Mouse (Mus musculus) testis, postnatal 10 days (tissue): ENCODE measurements around the gene Oas1g.
"Not testable (repeated sequence)": the region's sequence is repeated elsewhere in the genome, so short reads cannot be mapped to it uniquely, and the experiment has no call there.

Source experiments
- DNase-seq: peaks from one replicate; pipeline ENCODE4 v3.0.0; 2021; ENCODE audit warnings: low spot score

Gene Oas1g

DNA sequence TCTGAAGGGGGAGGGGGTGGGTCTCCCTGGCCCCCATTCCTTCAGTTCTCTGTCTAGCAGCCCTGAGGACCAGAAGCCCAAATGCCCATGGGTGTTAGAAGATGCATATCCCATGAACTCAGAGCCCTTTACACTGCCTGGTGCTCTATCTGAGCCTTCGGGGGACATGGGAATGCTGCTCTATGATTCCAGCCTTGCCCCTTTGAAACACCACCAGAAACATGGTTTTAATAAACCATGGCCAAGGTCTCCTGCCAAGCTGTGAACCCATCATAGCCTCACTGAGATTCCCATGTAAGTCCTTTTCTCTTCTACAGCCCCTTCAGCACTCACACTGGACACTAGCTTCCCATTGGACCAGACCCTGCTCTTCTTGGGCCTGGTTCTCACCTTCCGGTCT lies 2.6 kb upstream of the Oas1g start:
- DNase-seq, result no peak

DNA sequence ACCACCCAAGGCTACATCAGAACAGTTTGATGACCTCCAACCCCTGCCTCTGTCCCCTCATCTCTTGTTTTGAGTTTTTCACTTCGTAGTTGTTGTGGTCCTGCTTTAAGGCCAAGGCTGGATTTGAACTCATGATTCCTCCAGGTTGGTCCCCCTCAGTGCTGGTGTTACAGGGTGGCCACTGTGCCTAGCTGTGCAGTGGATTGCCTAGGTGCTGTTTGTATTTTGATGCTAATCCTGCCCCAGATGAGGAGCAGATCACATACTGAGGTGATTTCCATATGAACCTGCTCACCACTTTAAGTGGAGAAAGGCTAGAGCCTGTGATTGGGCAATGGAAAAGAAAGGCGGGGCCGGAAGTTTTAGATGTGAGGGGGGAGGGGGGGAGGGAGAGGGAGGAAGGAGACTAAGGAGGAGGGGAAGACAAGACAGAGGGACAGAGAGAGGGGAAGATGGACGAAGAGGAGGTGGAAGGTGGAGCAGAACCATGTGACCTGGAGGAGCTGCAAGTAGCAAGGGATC lies 942 bp upstream of the Oas1g start:
- not testable (repeated sequence) for DNase-seq

DNA sequence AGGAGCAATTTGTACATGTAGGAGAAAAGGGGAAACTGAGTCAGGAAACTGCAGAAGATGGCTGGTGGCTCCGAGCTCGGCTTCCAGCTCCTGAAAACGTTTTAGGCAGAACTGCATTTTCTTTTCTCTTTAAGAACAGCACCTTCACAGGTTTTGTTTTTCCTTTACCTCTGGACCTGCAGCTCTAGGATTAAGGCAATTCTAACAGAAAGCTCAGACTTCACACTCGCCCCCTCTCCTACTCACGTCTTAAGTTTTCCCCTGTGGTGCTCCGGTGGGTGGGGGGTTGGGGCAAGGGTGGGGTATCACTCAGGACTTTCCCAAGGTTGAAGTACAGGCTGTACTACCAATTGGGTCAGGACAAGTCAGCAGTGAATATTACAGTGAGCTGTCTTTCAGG lies 418 bp upstream of the Oas1g start:
- no peak for DNase-seq

DNA sequence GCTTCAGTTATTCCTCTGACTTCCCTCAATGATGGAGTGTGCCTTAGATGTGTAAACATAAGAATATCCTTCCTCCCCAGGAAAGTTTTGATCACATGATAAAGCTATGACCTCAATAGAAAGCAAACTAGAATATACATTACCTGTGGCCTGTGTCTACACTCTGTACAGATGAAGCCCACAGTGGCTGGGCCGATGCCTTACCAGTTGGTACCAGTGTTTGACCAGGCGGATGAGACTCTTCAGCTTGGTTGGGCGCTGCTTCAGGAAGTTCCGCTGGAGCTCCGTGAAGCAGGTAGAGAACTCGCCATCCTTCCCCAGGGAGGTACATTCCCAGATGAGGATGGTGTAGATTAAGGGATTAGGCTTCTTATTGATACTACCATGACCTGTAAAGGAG lies 5.7 kb downstream of the Oas1g start:
- not testable (repeated sequence) for DNase-seq

DNA sequence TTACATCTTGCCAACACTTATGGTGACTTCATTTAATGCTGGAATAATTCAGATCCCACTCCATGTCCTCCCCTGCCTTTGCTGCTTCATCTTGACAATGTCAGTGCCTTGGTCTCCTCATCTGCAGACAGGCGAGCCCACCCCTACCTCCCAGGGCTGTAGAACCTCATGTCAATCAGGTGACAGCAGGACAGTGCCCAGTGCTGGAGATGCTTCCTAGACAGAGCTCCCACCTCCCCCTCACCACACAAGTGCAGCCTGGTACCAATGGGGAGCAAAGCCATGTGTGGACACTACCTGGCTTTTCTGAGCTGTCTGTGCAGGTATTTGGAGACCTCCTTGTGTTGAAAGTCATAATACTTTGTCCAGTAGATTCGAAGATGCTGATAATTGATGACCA lies 8.6 kb downstream of the Oas1g start:
- DNase-seq, result not testable (repeated sequence)

DNA sequence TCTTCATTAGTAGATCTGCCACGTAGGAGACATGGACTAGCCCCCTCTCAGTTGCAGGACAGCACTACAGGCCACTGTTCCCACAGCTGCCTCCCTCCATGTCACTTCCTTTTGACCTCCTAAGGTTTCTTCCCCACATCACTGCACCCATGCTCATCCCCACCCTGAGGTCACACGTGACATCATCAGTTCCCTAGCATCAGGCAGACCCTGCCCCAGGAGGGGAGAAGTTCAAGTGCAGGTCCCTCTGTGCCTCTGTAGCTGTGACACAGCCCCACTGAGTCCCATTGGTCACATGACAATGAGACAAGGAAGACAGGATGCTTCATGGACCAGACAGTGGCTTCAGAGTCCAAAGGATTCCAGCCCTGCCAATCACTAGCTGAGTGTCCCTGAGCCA lies 10.0 kb downstream of the Oas1g start:
- not testable (repeated sequence) for DNase-seq

DNA sequence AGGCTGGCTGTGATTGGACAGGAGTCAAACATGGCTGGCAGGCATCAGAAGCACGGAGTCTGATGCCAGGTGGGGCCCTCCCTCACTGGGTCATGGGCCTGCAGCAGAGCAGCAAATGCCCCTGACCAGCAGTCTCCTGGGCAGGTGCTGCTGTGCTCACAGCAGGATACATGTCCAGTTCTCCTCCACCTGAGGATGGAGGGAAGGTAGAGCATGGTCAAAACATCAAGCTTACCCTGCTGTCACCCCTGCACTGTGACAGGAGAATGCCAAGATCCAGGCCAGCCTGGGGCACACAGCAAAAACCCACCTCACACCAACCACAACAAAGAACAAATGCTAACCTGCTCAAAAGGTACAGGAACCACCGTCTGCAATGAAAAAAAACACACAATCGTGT lies 10.6 kb downstream of the Oas1g start:
- not testable (repeated sequence) for DNase-seq

DNA sequence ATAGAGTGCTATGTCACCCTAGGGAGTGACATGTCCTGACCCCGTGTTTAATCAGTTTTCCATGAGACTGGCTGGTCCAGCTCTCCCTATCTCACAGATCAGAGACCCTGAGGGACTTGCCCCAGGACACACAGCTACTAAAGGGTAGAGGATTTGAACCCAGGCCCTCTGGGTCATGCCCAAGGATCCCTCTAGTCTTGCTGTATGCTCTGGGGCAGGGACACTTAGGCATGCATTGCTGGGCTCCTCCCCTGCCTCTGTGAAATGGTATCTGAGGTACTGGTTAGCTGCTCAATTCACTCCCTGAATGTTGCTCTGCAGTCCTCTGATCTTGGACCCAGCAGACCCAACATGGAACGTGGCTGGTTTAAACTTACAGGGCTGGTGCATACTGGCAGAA lies 15.9 kb downstream of the Oas1g start:
- DNase-seq, result no peak

DNA sequence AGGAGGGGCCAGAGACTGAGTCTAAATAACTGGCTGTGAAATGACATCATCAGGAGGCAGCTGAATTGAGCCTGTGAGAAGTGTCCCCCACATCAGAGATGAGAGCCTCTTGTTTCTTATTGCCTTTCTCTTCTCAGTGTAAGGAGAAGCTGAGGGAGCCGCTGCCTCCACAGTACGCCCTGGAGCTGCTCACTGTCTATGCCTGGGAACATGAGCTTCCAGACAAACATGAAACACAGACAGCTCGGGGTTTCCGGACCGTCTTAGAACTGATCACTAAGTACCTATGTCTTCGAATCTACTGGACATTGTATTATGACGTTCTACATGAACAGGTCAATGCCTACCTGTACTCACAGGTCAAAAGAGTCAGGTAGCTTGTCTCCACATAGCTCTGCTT lies 16.6 kb downstream of the Oas1g start:
- no peak for DNase-seq

DNA sequence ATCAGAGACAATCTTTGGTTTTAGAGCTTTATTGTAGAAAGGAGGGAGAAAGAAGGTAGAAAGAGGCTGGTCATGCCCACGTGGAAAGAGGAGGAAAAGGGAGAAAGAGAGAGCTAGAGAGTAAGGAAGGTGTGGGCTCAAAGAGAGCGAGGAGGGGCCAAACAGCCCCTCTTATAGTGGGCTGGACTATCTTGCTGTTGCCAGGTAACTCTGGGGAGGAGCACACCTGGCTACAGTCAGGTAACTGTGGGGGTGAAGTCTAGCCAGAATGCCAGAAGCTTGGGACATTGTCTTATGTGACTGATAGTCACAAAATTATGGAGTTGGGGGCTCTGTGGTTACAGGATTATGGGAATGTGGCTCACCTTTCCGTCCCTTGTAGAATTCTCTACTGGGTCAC lies 17.3 kb downstream of the Oas1g start:
- no peak for DNase-seq

DNA sequence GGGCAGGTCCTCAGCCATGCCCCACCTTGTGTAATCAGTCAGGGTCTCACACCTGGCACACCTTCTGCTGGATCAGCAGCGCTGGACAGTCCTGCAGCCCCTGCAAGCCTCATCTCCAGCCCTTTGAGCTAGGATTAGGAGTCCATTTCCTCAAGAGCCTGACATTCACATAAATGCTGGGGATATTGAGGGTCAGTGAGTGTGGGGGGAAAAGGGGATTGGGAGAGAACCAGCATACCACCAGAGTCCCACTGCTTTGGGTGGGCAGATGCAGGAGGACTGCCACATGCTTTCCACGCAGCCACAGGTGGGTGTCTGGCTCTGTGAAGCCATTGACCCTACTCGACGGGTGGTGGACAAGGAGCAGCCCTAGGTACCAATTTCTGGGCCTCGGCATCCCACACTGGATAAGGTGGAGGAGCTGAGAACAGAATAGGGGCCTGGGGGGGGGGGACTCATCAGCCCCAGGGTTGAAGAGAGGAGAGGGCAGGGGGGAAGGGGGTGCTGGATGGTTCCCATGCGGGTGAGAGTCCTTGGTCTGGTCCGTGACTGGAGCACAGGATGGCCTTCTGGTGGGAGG lies 17.9 kb downstream of the Oas1g start:
- no peak for DNase-seq

DNA sequence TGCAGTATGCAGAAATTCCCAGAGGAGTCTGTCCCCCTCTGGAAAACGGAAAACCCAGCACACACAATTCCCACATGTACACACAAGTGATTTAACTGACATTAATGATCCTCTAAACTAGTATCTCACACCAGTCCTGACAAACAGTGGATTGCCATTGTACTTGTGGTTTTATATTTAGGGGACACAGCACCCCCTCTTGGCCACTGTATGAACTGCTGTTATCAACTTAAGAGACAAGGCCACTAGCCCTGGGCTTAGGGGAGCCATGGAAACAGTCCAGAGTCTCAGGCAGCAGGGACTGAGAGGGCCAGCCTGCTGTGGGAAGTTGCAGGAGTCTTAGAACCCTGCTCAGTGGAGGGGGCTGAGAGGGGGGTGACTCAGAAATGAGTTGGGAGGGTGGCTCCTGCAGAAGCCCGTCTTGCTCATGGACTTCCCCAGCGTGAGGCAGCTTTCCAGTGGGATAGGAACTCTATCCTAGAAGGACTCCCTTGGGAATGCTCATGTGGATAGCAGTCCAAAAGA lies 22.0 kb downstream of the Oas1g start:
- peak; percentile 34 for DNase-seq

DNA sequence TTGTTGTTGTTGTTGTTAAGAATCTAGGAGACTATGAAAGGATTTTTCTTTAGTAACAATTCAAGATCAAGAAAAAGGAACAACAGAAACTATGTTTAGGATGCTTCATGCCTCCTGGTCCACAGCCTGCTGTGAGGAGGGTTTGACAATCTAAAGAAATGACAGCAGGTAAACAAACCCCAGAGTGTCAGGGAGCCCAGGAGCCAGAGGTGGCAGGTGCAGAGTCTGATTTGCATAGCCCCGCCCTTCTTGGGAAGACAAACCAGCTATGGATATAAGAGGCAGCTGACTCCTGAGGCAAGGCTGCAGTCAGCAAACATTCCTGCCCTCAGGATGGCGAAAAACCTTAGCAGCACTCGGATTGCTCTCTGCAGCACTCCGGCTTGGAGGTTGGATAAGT lies 26.3 kb downstream of the Oas1g start, which contains the start of gene Oas1h:
TSS of gene Oas1h (plus strand) at position 301 of the 400 bp plus-strand sequence.
- DNase-seq, result peak; percentile 23

DNA sequence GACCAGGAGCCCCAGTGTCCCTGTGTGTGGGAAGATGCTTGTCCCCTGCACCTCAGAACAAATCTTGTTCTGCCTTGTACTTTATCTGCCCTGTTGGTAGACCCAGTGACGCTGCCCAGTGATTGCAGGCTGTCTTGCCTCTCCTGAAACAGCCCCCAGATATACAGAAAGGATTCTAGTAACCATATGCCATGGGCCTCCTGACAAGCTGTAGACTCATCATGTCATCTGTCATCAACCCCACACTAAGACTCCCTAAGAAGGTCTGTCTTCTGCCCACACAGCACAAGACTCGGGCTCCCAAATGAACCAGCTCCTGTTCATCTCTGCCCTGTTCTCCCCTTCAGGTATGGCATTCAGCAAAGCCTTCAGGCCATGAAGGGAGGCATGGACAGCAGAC lies 28.2 kb downstream of the Oas1g start:
- DNase-seq, result peak; percentile 33

DNA sequence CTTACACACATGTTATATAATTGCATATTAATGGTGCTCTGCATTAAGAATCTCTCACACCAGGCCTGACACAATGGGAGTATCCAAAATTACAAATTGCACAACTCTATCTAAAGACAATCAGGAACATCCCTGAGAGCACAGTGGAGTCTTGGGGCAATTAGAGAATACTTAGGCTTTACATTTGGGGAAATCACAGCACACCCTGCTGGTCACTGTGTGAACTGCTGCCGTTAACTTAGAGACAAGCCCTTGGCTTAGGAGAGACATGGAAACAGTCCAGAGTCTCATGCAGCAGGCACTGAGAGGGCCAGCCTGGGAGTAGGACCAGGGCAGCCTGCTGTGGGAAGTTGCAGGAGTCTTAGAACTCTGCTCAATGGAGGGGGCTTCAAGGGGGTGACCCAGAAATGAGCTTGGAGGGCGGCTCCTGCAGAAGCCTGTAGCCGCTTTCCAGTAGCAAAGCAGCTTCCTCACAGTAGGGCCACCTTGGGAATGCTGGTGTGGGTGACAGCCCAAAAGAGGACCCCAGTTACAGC lies 37.7 kb downstream of the Oas1g start:
- DNase-seq, result peak; percentile 54

DNA sequence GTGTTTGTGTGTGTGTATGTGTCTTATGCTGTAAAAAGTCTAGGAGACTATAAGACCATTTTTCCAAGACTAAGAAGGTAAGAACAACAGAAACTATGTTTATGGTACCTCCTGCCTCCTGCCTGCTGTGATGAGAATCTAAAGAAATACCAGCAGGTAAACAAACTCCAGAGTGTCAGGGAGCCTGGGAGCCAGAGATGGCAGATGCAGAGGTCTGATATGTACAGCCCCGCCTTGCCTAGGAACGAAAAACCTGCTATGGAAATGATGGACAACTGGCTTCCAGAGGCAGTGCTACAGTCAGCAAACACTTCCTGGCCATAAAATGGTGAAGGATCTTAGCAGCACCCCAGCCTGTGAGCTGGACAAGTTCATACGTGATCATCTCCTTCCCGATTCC lies 40.3 kb downstream of the Oas1g start, which contains the start of gene Oas1f:
TSS of gene Oas1f (plus strand) at position 301 of the 400 bp plus-strand sequence.
- DNase-seq, result no peak

DNA sequence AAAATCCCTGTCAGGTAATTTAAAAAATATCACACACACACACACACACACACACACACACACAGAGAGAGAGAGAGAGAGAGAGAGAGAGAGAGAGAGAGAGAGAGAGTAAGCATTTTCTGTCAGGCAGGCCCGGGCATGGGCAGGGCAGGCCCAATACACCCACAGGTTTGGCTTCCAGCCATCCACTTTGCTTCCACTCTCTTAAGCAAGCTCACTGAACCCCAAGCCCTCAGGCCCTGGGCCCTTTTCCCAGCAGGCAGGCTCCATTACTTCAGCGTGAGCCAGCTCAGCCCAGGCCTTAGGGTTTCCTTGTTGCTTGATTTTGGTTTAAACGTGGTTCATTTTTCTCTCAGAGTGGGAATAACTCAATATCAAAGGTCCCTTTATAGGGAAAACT lies 42.7 kb downstream of the Oas1g start:
- no peak for DNase-seq

DNA sequence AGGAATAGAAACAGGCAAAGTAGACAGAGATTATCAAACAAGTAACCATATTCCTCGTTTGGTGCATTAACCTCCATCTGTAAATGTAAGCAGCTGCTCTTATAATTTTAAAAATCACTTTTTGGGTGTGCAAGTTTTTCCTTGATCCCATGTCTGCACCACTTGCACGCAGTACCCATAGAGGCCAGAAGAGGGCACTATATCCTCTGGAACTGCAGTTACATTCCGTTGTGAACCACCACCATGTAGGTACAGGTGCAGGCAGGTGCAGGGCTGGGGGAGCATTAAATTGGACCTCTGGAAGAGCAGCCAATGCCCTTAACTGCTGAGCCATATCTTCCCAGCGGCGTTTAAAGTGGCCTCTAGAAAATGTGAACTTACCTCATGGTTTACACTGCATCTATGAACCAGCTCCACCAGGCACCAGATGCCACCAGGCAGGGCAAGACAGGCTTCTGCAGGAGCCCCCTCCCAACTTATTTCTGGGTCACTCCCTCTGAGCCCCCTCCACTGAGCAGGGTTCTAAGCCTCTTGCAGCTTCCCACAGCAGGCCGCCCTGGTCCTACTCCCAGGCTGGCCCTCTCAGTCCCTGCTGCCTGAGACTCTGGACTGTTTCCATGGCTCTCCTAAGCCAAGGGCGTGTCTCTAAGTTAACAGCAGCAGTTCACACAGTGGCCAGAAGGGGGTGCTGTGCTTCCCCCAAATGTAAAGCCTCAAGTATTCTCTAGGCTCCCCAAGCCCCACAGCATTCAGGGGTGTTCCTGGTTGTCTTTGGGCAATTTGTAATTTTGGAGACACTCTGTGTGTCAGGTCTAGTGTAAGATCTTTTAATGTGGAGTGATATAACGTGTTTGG lies 50.5 kb downstream of the Oas1g start:
- DNase-seq, result peak; percentile 80

DNA sequence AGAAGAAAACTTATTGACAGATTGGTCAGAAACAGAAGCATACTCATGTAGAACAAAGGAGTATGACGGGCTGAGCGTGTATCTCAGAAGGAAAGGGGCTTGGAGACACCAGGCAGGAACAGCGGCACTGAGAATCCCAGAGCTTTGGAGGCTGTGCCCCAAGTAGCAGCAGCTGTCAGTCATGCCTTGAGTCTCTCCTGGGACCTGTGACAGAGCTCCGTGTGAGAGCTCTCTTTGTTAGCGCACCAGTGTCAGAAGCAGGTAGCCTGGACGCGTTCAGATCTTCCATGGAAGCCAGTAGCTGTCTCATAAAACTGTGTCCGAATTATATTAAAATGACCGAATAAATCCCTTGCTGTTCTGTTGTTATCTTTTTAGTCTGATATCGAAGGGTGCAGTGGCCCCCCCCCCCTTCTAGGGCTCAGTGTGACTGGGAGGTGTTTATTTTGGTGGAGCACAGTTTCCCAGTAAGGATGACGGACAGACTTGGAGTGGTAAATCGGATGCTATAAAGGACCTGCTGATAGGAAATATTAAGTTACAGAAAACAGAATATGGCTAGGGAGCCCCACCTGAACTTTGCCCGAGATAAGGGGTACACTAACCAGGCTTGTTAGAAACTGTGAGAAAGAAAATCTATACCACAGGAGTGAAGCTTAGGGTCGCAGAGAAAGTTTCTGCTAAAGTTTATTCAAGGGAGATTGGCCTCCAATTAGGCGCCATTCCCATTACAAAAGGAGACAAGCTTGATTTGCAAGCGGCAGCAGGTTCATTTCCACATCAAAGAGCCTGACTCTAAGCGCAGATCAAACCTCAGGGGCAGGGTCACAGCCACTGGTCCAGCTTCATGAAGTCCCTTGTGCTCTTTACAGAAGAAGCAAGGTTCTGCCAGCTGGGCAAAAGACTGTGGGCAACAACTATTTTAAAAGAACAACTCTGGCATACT lies 53.8 kb downstream of the Oas1g start:
- no peak for DNase-seq

DNA sequence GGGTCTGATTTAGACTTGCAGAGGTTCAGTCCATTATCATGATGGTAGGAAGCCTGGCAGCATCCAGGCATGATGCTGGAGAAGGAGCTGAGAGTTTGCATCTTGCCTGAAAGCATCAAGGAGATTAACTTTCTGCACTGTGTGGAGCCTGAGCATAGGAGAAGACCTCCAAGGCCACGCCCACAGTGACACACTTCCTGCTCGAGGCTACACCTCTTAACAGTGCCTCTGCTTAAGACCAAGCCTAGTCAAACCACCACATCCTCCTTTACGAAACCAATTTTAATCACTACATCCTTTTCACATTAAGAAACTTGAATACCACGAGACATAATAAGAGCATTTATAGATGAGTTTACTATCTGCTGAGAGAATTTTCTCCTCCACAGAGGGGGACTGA lies 56.4 kb downstream of the Oas1g start:
- DNase-seq, result no peak
